Comparison of ENCODE assay signal across 8 mouse cellular contexts in the genomic region with DNA sequence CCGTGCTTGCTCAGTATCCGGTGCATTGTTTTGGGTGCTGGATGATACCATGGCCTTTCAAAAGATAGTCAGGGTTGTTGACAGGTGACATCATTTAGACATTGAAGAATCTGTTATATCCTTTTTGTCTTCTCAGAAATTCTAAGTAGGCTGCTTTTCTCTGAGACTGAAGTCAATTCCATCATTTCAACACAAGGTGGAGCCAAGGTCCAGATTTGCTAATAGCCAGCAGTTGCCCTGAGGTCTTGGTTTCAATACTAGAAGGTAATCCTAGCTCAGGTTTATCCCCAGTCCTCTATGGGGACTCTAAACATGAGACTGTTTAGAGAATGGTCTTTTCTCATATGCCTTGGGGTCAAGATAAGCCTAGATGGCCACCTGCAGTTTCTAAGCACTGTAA. TPM values are rescaled to one million over a fixed set of nuclear protein-coding genes. Genes with fewer than 3 reads are reported as not detected.
A peak's percentile ranks its signal among the peaks of the same experiment; 100 is the strongest.
DNase-seq lines count a peak whose midpoint lies in the region; ATAC-seq lines count a peak whose summit lies in the region.
"Had no signal": no experiment of that assay in that cellular context is flagged by ENCODE, and none has a peak within 500 bp of the region (broad histone marks: within the 10 kb centered on the region; RNA-seq: fewer than 3 reads in every experiment).

No protein-coding gene starts in this region.

- H3K36me3 ChIP-seq in kidney, embryonic 14.5 days (ENCODE audit: control insufficient read depth, insufficient read depth, low read length): no peaks in the 10 kb centered on the region

- no peaks in the 10 kb centered on the region for H3K4me1 ChIP-seq in kidney, embryonic 14.5 days (ENCODE audit: control insufficient read depth, insufficient read depth, low read length)

- no peak for ATAC-seq in kidney, embryonic 14.5 days (ENCODE audit: low FRiP score, low TSS enrichment)
- peak; percentile 63 for ATAC-seq in CD4-positive, CD25-positive, alpha-beta regulatory T cell, adult 4 months

- no peaks in the 10 kb centered on the region for H3K9me3 ChIP-seq in kidney, embryonic 14.5 days (ENCODE audit: control insufficient read depth, low read length)

- 66% methylated on average over 2 of the region's 2 CpGs for WGBS in kidney, embryonic 14.5 days

- H3K9ac ChIP-seq in kidney, embryonic 14.5 days (ENCODE audit: low read depth, low read length): no peak overlapping the region
- H3K9ac ChIP-seq: liver, embryonic 14.5 days had no signal

- H3K27ac ChIP-seq in kidney, embryonic 14.5 days (ENCODE audit: low read depth, low read length): no peak overlapping the region
- H3K27ac ChIP-seq: liver, embryonic 14.5 days had no signal

- no peak overlapping the region for H3K4me3 ChIP-seq in kidney, embryonic 14.5 days (ENCODE audit: low read length)

- DNase-seq in kidney, adult 9 months: peak; percentile 28
- peak; percentile 9 for DNase-seq in Muller cell, postnatal 12 days (ENCODE audit: inconsistent ontology term)
- peak; percentile 1 for DNase-seq in hindlimb bud, embryonic 11.5 days (ENCODE audit: extremely low spot score, low read depth, low spot score)
- DNase-seq in spleen, postnatal 4 days (ENCODE audit: low spot score in 2 of 2): no peak
- no peak for DNase-seq in urinary bladder, postnatal 10 days (ENCODE audit: low spot score)

- no peak overlapping the region for H3K4me2 ChIP-seq in kidney, embryonic 14.5 days (replicated peaks; ENCODE audit: low read depth, low read length)

- H3K27me3 ChIP-seq in kidney, embryonic 14.5 days (ENCODE audit: control insufficient read depth, insufficient read depth, low read length): no peaks in the 10 kb centered on the region

RNA-seq across cellular contexts. Expression of a gene that starts 47.9 kb away (rescaled TPM):
- 43.1 and 60.8 TPM in 2 replicates for polyA plus RNA-seq in kidney, embryonic 14.5 days (2014; fragmentation: Nextera tagmentation; extraction: Ambion mirVana)
- 10 to 100 TPM; 34.9 to 40.1 TPM for polyA plus RNA-seq in CD4-positive, CD25-positive, alpha-beta regulatory T cell, adult 4 months (2017; shearing (Covaris generic))

Comparison
In these comparisons a context has a peak if more than half of its experiments do, and no peak if none do; other contexts are left out.
1. DNase-seq: peak in kidney, adult 9 months (single experiment), Muller cell, postnatal 12 days (single experiment) and hindlimb bud, embryonic 11.5 days (single experiment); none in spleen, postnatal 4 days (0 of 2) and urinary bladder, postnatal 10 days (single experiment).